Mouse (Mus musculus) CD4-positive naive resting alpha-beta T cell, adult 57 days (primary cell): ENCODE data around the gene Rheb. TPM values are rescaled to one million over a fixed set of nuclear protein-coding genes. Genes with fewer than 3 reads are reported as not detected.

Source experiments
- total RNA-seq: library from RNA; stranded (reverse); gene quantifications from one replicate; pipeline ENCODE4 v1.2.4, GENCODE M21; 2023

The Rheb gene
- 63.5 TPM for total RNA-seq

DNA sequence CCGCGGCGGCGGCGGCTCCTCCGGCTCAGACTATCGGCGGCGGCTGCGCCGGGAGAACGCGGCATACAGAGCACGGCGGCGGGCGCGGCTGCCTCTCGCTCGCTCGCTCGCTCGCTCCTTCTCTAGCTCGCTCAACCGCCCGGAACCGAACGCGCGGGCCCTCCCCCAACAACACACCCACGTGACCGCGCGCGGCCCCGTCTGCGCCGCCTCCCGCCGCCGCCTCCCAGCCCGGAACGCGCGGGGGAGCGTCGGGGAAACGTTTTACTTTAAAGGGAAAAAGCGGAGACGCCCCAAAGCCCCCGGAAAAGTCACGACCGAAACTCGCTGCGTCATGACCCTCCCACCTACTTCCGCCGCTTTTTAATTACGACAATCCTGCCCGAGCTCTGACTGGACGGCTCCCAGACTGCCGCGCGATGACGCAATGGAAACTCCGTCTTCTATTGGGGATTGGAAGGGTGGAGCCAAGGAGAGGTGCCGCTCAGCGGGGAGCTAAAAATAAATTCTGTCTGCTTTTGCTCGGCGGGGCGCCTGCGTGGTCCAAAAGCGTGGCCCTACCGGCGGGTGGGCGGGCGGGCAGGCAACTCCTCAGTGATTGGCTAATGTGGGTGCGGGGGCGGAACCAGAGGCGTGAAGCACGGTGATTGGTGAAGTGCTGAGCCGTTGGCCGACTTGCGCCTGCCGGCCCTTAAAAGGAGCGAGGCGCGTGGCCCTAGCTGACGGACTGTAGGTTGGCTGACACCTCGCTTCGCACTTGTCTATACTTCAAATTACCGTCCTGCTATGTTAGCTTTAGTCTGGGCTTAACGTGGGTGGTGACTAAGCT lies at the start of gene Rheb:
TSS of gene Rheb (minus strand) at position 351 of the 829 bp plus-strand sequence.

DNA sequence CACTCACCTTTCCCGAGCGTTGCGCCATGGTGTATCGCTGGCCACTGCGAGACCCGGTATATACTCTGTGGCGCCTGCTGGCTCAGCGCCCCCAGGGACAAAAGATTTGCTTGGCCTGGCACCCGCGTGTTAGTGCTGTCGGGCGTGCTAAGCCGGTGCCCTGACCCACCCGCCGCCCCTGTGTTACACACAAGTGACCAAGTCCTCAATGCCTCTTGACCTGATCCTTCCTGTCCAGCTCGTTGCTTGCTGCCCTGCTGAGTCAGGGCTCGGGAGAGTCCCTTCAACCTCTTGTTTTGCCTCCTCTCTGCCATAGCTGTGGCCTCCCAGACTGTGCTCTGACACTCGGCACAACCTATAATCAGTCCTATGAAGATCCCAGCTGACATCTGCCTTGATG lies 84.6 kb downstream of the Rheb start, which contains the start of gene Crygn:
TSS of gene Crygn (minus strand) at position 193 of the 400 bp plus-strand sequence.

Other genes with a start within 250 kb of the Rheb start
- gene Smarcd3, start 218.2 kb downstream of the Rheb start, total RNA-seq, result 0.56 TPM
- gene Nub1, start 157.1 kb downstream of the Rheb start, total RNA-seq, result 91.8 TPM
- not detected for gene Wdr86, start 111.9 kb downstream of the Rheb start, total RNA-seq
- gene Crygn, start 84.6 kb downstream of the Rheb start, total RNA-seq, result not detected